Mouse (Mus musculus) heart, postnatal 0 days (tissue): ENCODE results near the gene Gm19426.

Experiments
- CTCF ChIP-seq: IDR thresholded peaks from 2 replicates; pipeline ENCODE4 v1.5.1; 2016; ENCODE audit warnings: antibody characterized with exemption, control low read depth, low read depth
- EP300 ChIP-seq: IDR thresholded peaks from 2 replicates; pipeline ENCODE4 v1.6.1; 2016; ENCODE audit warnings: antibody characterized with exemption, low read depth

DNA sequence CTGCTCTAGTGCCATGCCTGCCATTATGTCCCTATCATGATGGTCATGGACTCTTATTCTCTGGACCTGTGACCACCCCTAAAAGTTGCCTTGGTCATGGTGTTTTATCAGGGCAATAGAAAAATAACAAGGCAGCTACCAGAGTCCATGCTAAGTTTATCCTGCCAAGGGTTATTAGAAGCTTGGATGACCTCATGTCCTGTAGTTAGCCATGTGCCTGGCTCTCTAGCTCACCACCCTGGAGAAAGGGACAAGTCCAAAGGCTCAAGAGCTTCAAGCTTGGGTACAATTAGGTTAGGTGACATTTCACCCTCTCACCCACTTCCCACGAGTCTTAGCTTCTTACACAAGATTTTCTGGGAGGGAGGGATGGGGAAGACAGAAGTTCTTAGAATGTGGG, 19.4 kb upstream of the Gm19426 start:
- TF ChIP-seq CTCF (no peak), EP300 (no peak)
